Mouse (Mus musculus): ENCODE data around the gene Erbb4.

Erbb4 gene

GRCm38 (mm10) chr1:69027816-69028215 is 80.0 kb downstream of the Erbb4 start:
- no peak for DNase-seq (ENCODE audit: low read depth, low spot score)

GRCm38 (mm10) chr1:69024858-69025257 is 83.0 kb downstream of the Erbb4 start:
- DNase-seq (ENCODE audit: low read depth, low spot score), result no peak

- DNase-seq (ENCODE audit: low read depth, low spot score), result no peak
Observed at GRCm38 (mm10) chr1:69023157-69023925, 84.5 kb downstream of the Erbb4 start.

GRCm38 (mm10) chr1:69009800-69010505 is 97.9 kb downstream of the Erbb4 start:
- no peak for DNase-seq (ENCODE audit: low read depth, low spot score)

- no peak for DNase-seq (ENCODE audit: low read depth, low spot score)
Observed at GRCm38 (mm10) chr1:69001371-69001770, 106.5 kb downstream of the Erbb4 start.

- DNase-seq (ENCODE audit: low read depth, low spot score), result no peak
Observed at GRCm38 (mm10) chr1:68979251-68979650, 128.6 kb downstream of the Erbb4 start.

GRCm38 (mm10) chr1:68978571-68978970 is 129.3 kb downstream of the Erbb4 start:
- no peak for DNase-seq (ENCODE audit: low read depth, low spot score)

- DNase-seq (ENCODE audit: low read depth, low spot score), result no peak
Observed at GRCm38 (mm10) chr1:68973355-68974127, 134.3 kb downstream of the Erbb4 start.

- DNase-seq (ENCODE audit: low read depth, low spot score), result no peak
Observed at GRCm38 (mm10) chr1:68964127-68964526, 143.7 kb downstream of the Erbb4 start.

GRCm38 (mm10) chr1:68961365-68962116 is 146.3 kb downstream of the Erbb4 start:
- no peak for DNase-seq (ENCODE audit: low read depth, low spot score)

GRCm38 (mm10) chr1:68956766-68957533 is 150.9 kb downstream of the Erbb4 start:
- DNase-seq (ENCODE audit: low read depth, low spot score), result no peak

- DNase-seq (ENCODE audit: low read depth, low spot score), result peak; percentile 4
Observed at GRCm38 (mm10) chr1:68955482-68955881, 152.4 kb downstream of the Erbb4 start.

GRCm38 (mm10) chr1:68943141-68943540 is 164.7 kb downstream of the Erbb4 start:
- DNase-seq (ENCODE audit: low read depth, low spot score), result no peak

- DNase-seq (ENCODE audit: low read depth, low spot score), result no peak
Observed at GRCm38 (mm10) chr1:68934804-68935203, 173.1 kb downstream of the Erbb4 start.

- no peak for DNase-seq (ENCODE audit: low read depth, low spot score)
Observed at GRCm38 (mm10) chr1:68933330-68934065, 174.4 kb downstream of the Erbb4 start.

- no peak for DNase-seq (ENCODE audit: low read depth, low spot score)
Observed at GRCm38 (mm10) chr1:68917828-68918227, 190.0 kb downstream of the Erbb4 start.

- DNase-seq (ENCODE audit: low read depth, low spot score), result no peak
Observed at GRCm38 (mm10) chr1:68892041-68892440, 215.8 kb downstream of the Erbb4 start.

GRCm38 (mm10) chr1:68886823-68887222 is 221.0 kb downstream of the Erbb4 start:
- DNase-seq (ENCODE audit: low read depth, low spot score), result no peak

GRCm38 (mm10) chr1:68874954-68875353 is 232.9 kb downstream of the Erbb4 start:
- DNase-seq (ENCODE audit: low read depth, low spot score), result no peak

GRCm38 (mm10) chr1:68873635-68874020 is 234.2 kb downstream of the Erbb4 start:
- no peak for DNase-seq (ENCODE audit: low read depth, low spot score)
